Mouse (Mus musculus) retina, postnatal 1 day (tissue): ENCODE measurements at regions not wholly inside any gene's neighbourhood (a gene's known extent, or its start where the extent isn't known, plus 50 kb on each side); places are given as distances from the start of the nearest gene placed in this dataset.

Experiments used
- DNase-seq: peaks from one replicate; pipeline ENCODE4 v3.0.0-alpha.2; 2012

GRCm38 (mm10) chr1:186435336-186435972, 270.3 kb downstream of the Tgfb2 start:
- DNase-seq, result peak; percentile 80

- peak; percentile 59 for DNase-seq
These were observed 271.0 kb downstream of the Tgfb2 start for GRCm38 (mm10) chr1:186434782-186435181.

GRCm38 (mm10) chr1:186434007-186434406, 271.8 kb downstream of the Tgfb2 start:
- peak; percentile 36 for DNase-seq

- peak; percentile 43 for DNase-seq
These were observed 272.6 kb downstream of the Tgfb2 start for GRCm38 (mm10) chr1:186433169-186433665.

- DNase-seq, result no peak
These were observed 280.4 kb downstream of the Tgfb2 start for GRCm38 (mm10) chr1:186425421-186425820.

GRCm38 (mm10) chr1:186424084-186424483, 281.7 kb downstream of the Tgfb2 start:
- DNase-seq, result no peak

- no peak for DNase-seq
These were observed 288.7 kb downstream of the Tgfb2 start for GRCm38 (mm10) chr1:186417101-186417500.

GRCm38 (mm10) chr1:186415321-186415720, 290.5 kb downstream of the Tgfb2 start:
- no peak for DNase-seq

GRCm38 (mm10) chr1:186413886-186414245, 291.9 kb downstream of the Tgfb2 start:
- DNase-seq, result no peak

GRCm38 (mm10) chr1:186413064-186413885, 292.5 kb downstream of the Tgfb2 start:
- no peak for DNase-seq

GRCm38 (mm10) chr1:186412296-186412695, 293.5 kb downstream of the Tgfb2 start:
- DNase-seq, result no peak

- peak; percentile 44 for DNase-seq
These were observed 291.9 kb upstream of the Lyplal1 start for GRCm38 (mm10) chr1:186408986-186409441.

- DNase-seq, result peak; percentile 26
These were observed 290.5 kb upstream of the Lyplal1 start for GRCm38 (mm10) chr1:186407656-186408055.

GRCm38 (mm10) chr1:186405693-186406092, 288.6 kb upstream of the Lyplal1 start:
- DNase-seq, result no peak

GRCm38 (mm10) chr1:186399762-186400161, 282.7 kb upstream of the Lyplal1 start:
- peak; percentile 53 for DNase-seq

- no peak for DNase-seq
These were observed 275.9 kb upstream of the Lyplal1 start for GRCm38 (mm10) chr1:186393005-186393404.

- DNase-seq, result no peak
These were observed 267.3 kb upstream of the Lyplal1 start for GRCm38 (mm10) chr1:186384440-186384839.

GRCm38 (mm10) chr1:186383453-186383852, 266.3 kb upstream of the Lyplal1 start:
- no peak for DNase-seq

GRCm38 (mm10) chr1:186383006-186383405, 265.9 kb upstream of the Lyplal1 start:
- no peak for DNase-seq

- no peak for DNase-seq
These were observed 263.1 kb upstream of the Lyplal1 start for GRCm38 (mm10) chr1:186379938-186380847.

GRCm38 (mm10) chr1:186376906-186377623, 260.0 kb upstream of the Lyplal1 start:
- no peak for DNase-seq

GRCm38 (mm10) chr1:186374009-186374649, 257.0 kb upstream of the Lyplal1 start:
- no peak for DNase-seq
